Mouse (Mus musculus) forebrain, postnatal 0 days (tissue): ENCODE measurements around the gene Tasp1. TPM values are rescaled to one million over a fixed set of nuclear protein-coding genes. Genes with fewer than 3 reads are reported as not detected.
A peak's percentile ranks its signal among the peaks of the same experiment; 100 is the strongest.

Source experiments
- ATAC-seq: fragments of 200-750 bp; cut with Nextera tagmentation; 2 replicates; pipeline ENCODE4 v1.8.0; 2017; ENCODE audit warnings: mild to moderate bottlenecking, moderate library complexity
- DNase-seq: peaks from one replicate; pipeline ENCODE4 v3.0.0-alpha.2; 2015
- H3K27ac ChIP-seq: fragments of 300-500 bp; sonication (generic); 2 replicates; pipeline ENCODE4 v1.5.1; 2014; ENCODE audit warnings: low read depth, mild to moderate bottlenecking, antibody characterized with exemption, low read length, moderate library complexity, mixed read lengths
- H3K27me3 ChIP-seq: fragments of 300-500 bp; sonication (generic); 2 replicates; pipeline ENCODE4 v1.6.1; 2014; ENCODE audit warnings: mild to moderate bottlenecking, low read length, mixed read lengths; ENCODE audit not compliant: insufficient read depth
- H3K36me3 ChIP-seq: fragments of 300-500 bp; sonication (generic); 2 replicates; pipeline ENCODE4 v1.6.1; 2014; ENCODE audit warnings: mild to moderate bottlenecking, moderate library complexity; ENCODE audit not compliant: insufficient read depth
- H3K4me1 ChIP-seq: fragments of 300-500 bp; sonication (generic); 2 replicates; pipeline ENCODE4 v1.6.1; 2014; ENCODE audit warnings: antibody characterized with exemption; ENCODE audit not compliant: insufficient read depth
- H3K4me2 ChIP-seq: fragments of 300-500 bp; sonication (generic); 2 replicates; pipeline ENCODE4 v1.6.1; 2014; ENCODE audit warnings: low read depth, mild to moderate bottlenecking, moderate library complexity
- H3K4me3 ChIP-seq: fragments of 300-500 bp; sonication (generic); 2 replicates; pipeline ENCODE4 v1.5.1; 2014; ENCODE audit warnings: low read depth, low read length, mixed read lengths
- H3K9ac ChIP-seq: fragments of 300-500 bp; sonication (generic); 2 replicates; pipeline ENCODE4 v1.6.1; 2014; ENCODE audit warnings: mild to moderate bottlenecking
- H3K9me3 ChIP-seq: fragments of 300-500 bp; sonication (generic); 2 replicates; pipeline ENCODE4 v1.6.1; 2016; ENCODE audit warnings: low read length
- CTCF ChIP-seq: sonication (generic); IDR thresholded peaks from 2 replicates; pipeline ENCODE4 v1.5.1; 2016; ENCODE audit warnings: antibody characterized with exemption, control low read depth, low read depth
- WGBS: fragments of 180-500 bp; shearing (Covaris S2); extraction: QIAGEN DNeasy Blood & Tissue Kit; methylation state at CpG from one replicate; pipeline ENCODE4 v1.1.7; 2014; 5-methylcytosine and 5-hydroxymethylcytosine counted together
- polyA plus RNA-seq: library from polyadenylated mRNA; unstranded; fragments of >200 nt; fragmentation: Nextera tagmentation; extraction: Ambion mirVana; gene quantifications from 2 replicates; pipeline ENCODE4 v1.2.1, GENCODE M21; 2015
- total RNA-seq: library from RNA; depleted of rRNA; stranded (reverse); fragments of >200 nt; gene quantifications from 2 replicates; pipeline ENCODE4 v1.2.3, GENCODE M21; 2014; rRNA removed

Tasp1 gene
- total and polyA plus RNA-seq, 2 experiments from 2014 or later, result 23.6 to 25.0 TPM

- no peak overlapping the region for H3K4me3 ChIP-seq
- H3K36me3 ChIP-seq, result no peaks in the 10 kb centered on the region
- ATAC-seq, result no peak
- no peak for DNase-seq
- no peak overlapping the region for H3K27ac ChIP-seq
- no peak overlapping the region for H3K4me2 ChIP-seq
- WGBS, result 57% methylated on average over 6 of the region's 6 CpGs
- no peaks in the 10 kb centered on the region for H3K4me1 ChIP-seq
- no peak for TF ChIP-seq CTCF
- H3K27me3 ChIP-seq, result no peaks in the 10 kb centered on the region
- H3K9me3 ChIP-seq, result no peaks in the 10 kb centered on the region
- H3K9ac ChIP-seq, result no peak overlapping the region
These were observed 258.7 kb downstream of the Tasp1 start for GRCm38 (mm10) chr2:139807887-139808286.

- Histone ChIP-seq H3K4me2 (no peak overlapping the region), H3K36me3 (no peaks in the 10 kb centered on the region), H3K9ac (no peak overlapping the region), H3K4me3 (no peak overlapping the region), H3K27ac (no peak overlapping the region), H3K4me1 (no peaks in the 10 kb centered on the region), H3K9me3 (no peaks in the 10 kb centered on the region), H3K27me3 (no peaks in the 10 kb centered on the region)
- DNase-seq, result no peak
- no peak for TF ChIP-seq CTCF
- ATAC-seq, result no peak
- 76% methylated on average over 7 of the region's 7 CpGs for WGBS
These were observed 262.6 kb downstream of the Tasp1 start for GRCm38 (mm10) chr2:139804041-139804440.

GRCm38 (mm10) chr2:139792345-139793120 is 274.1 kb downstream of the Tasp1 start:
- Histone ChIP-seq H3K27me3 (no peaks in the 10 kb centered on the region), H3K4me2 (no peak overlapping the region), H3K9me3 (no peaks in the 10 kb centered on the region), H3K27ac (no peak overlapping the region), H3K36me3 (no peaks in the 10 kb centered on the region), H3K4me3 (no peak overlapping the region), H3K4me1 (no peaks in the 10 kb centered on the region), H3K9ac (no peak overlapping the region)
- TF ChIP-seq CTCF, result no peak
- DNase-seq, result no peak
- WGBS, result 83% methylated on average over 9 of the region's 9 CpGs
- ATAC-seq, result no peak

GRCm38 (mm10) chr2:139788658-139789057 is 277.9 kb downstream of the Tasp1 start:
- Histone ChIP-seq H3K4me1 (no peaks in the 10 kb centered on the region), H3K4me2 (no peak overlapping the region), H3K4me3 (no peak overlapping the region), H3K27ac (no peak overlapping the region), H3K9me3 (no peaks in the 10 kb centered on the region), H3K9ac (no peak overlapping the region), H3K27me3 (no peaks in the 10 kb centered on the region), H3K36me3 (no peaks in the 10 kb centered on the region)
- ATAC-seq (no peak), DNase-seq (no peak)
- WGBS, result 78% methylated on average over 4 of the region's 4 CpGs
- no peak for TF ChIP-seq CTCF

- Histone ChIP-seq H3K4me1 (no peaks in the 10 kb centered on the region), H3K9me3 (no peaks in the 10 kb centered on the region), H3K27me3 (no peaks in the 10 kb centered on the region), H3K9ac (no peak overlapping the region), H3K4me3 (no peak overlapping the region), H3K36me3 (no peaks in the 10 kb centered on the region), H3K27ac (no peak overlapping the region), H3K4me2 (no peak overlapping the region)
- DNase-seq (no peak), ATAC-seq (peak; percentile 69)
- TF ChIP-seq CTCF, result no peak
- 49% methylated on average over 2 of the region's 2 CpGs for WGBS
These were observed 281.7 kb downstream of the Tasp1 start for GRCm38 (mm10) chr2:139784946-139785345.

GRCm38 (mm10) chr2:139784465-139784864 is 282.1 kb downstream of the Tasp1 start:
- Histone ChIP-seq H3K9me3 (no peaks in the 10 kb centered on the region), H3K4me2 (no peak overlapping the region), H3K4me3 (no peak overlapping the region), H3K4me1 (no peaks in the 10 kb centered on the region), H3K9ac (no peak overlapping the region), H3K27ac (no peak overlapping the region), H3K36me3 (no peaks in the 10 kb centered on the region), H3K27me3 (no peaks in the 10 kb centered on the region)
- ATAC-seq (peak; percentile 53), DNase-seq (peak; percentile 37)
- 52% methylated on average over 1 of the region's 1 CpGs for WGBS
- no peak for TF ChIP-seq CTCF

Other genes with a start within 250 kb of the Tasp1 start
- gene Gm17374, start 85.2 kb upstream of the Tasp1 start, total RNA-seq, result not detected in 2 replicates
- gene Gm17374, start 85.2 kb upstream of the Tasp1 start, polyA plus RNA-seq, result not detected in 2 replicates
- gene Esf1, start 103.8 kb upstream of the Tasp1 start, total RNA-seq, result 12.6 and 20.0 TPM in 2 replicates
- 8.8 and 14.9 TPM in 2 replicates for gene Esf1, start 103.8 kb upstream of the Tasp1 start, polyA plus RNA-seq
- gene Ndufaf5, start 103.8 kb upstream of the Tasp1 start, total RNA-seq, result 53.6 and 63.1 TPM in 2 replicates
- gene Ndufaf5, start 103.8 kb upstream of the Tasp1 start, polyA plus RNA-seq, result 54.6 and 65.3 TPM in 2 replicates